Comparison of ENCODE assay signal across 12 mouse cellular contexts in genomic region chr10:87676041-87676672, GRCm38 (mm10).
DNase-seq lines count a peak whose midpoint lies in the region; ATAC-seq and TF ChIP-seq lines count a peak whose summit lies in the region.
"Had no signal": no experiment of that assay in that cellular context is flagged by ENCODE, and none has a peak within 500 bp of the region (broad histone marks: within the 10 kb centered on the region; RNA-seq: fewer than 3 reads in every experiment).

No protein-coding gene starts in this region.

- no peaks in the 10 kb centered on the region for H3K4me1 ChIP-seq in forebrain, postnatal 0 days (ENCODE audit: insufficient read depth)
- H3K4me1 ChIP-seq in forebrain, embryonic 12.5 days, result no peaks in the 10 kb centered on the region
- peaks cover 7% of the 10 kb centered on the region; the same call in 1 of the 2 replicates for H3K4me1 ChIP-seq in limb, embryonic 13.5 days
- H3K4me1 ChIP-seq in limb, embryonic 10.5 days, result peaks cover 6% of the 10 kb centered on the region; the same call in 1 of the 2 replicates
- no peaks in the 10 kb centered on the region for H3K4me1 ChIP-seq in ES-E14 (ENCODE audit: control insufficient read depth in 2 of 2, insufficient read depth in 2 of 2, low read length in 2 of 2, poor library complexity in 1 of 2)
- no peaks in the 10 kb centered on the region for H3K4me1 ChIP-seq in embryonic facial prominence, embryonic 15.5 days
- no peaks in the 10 kb centered on the region for H3K4me1 ChIP-seq in thymus, adult 2 months (replicated peaks; ENCODE audit: control insufficient read depth, insufficient read depth, low read length)

- H3K9me3 ChIP-seq in forebrain, postnatal 0 days (ENCODE audit: low read length), result no peaks in the 10 kb centered on the region
- H3K9me3 ChIP-seq in forebrain, embryonic 12.5 days, result no peaks in the 10 kb centered on the region
- H3K9me3 ChIP-seq in limb, embryonic 13.5 days, result no peaks in the 10 kb centered on the region
- no peaks in the 10 kb centered on the region for H3K9me3 ChIP-seq in limb, embryonic 10.5 days (replicated peaks)
- H3K9me3 ChIP-seq in ES-E14 (ENCODE audit: control insufficient read depth, insufficient read depth, low read depth, low read length), result no peaks in the 10 kb centered on the region
- H3K9me3 ChIP-seq in embryonic facial prominence, embryonic 15.5 days (replicated peaks), result no peaks in the 10 kb centered on the region

- peak; percentile 61 for TF ChIP-seq CTCF in forebrain, postnatal 0 days (IDR thresholded peaks at IDR 0.05; ENCODE audit: low read depth)
- TF ChIP-seq CTCF in thymus, adult 2 months (IDR thresholded peaks at IDR 0.05; ENCODE audit: borderline replicate concordance, control insufficient read depth, extremely low read depth, insufficient read depth, low read length, poor library complexity), result no peak

- in situ Hi-C loops in ES-E14 (cut with MboI; ENCODE audit: low sequenced_read_pairs in 2 of 2, unreplicated experiment in 2 of 2), result no loop called here

- peak; percentile 36 for DNase-seq in forebrain, postnatal 0 days
- no peak for DNase-seq in limb, embryonic 10.5 days (ENCODE audit: low spot score)
- no peak for DNase-seq in ES-E14 (ENCODE audit: low read depth, low spot score)
- no peak for DNase-seq in cerebellum, adult 9-10 months
- DNase-seq in thymus, adult 2 months, result no peak
- DNase-seq: adrenal gland, postnatal 25 days; cerebellum, adult 9-11 months; lung, postnatal 14 days; spleen, adult 18-20 months had no signal

- TF ChIP-seq POLR2A in thymus, adult 2 months (IDR thresholded peaks at IDR 0.05; ENCODE audit: control insufficient read depth, extremely low read depth, insufficient read depth, low read length, poor library complexity), result no peak

- no peak overlapping the region for H3K9ac ChIP-seq in forebrain, postnatal 0 days
- no peak overlapping the region for H3K9ac ChIP-seq in forebrain, embryonic 12.5 days
- no peak overlapping the region for H3K9ac ChIP-seq in limb, embryonic 13.5 days
- no peak overlapping the region for H3K9ac ChIP-seq in ES-E14 (ENCODE audit: insufficient read depth, low read depth, low read length, poor library complexity, severe bottlenecking)
- no peak overlapping the region for H3K9ac ChIP-seq in embryonic facial prominence, embryonic 15.5 days

- H3K27me3 ChIP-seq in forebrain, postnatal 0 days (ENCODE audit: insufficient read depth, low read length), result no peaks in the 10 kb centered on the region
- H3K27me3 ChIP-seq in forebrain, embryonic 12.5 days, result no peaks in the 10 kb centered on the region
- H3K27me3 ChIP-seq in limb, embryonic 13.5 days, result 0 out of 2 replicates have a peak, but pooled peaks cover 2% of the 10 kb centered on the region
- H3K27me3 ChIP-seq in limb, embryonic 10.5 days (ENCODE audit: low read depth, poor library complexity, severe bottlenecking), result no peaks in the 10 kb centered on the region
- H3K27me3 ChIP-seq in embryonic facial prominence, embryonic 15.5 days, result no peaks in the 10 kb centered on the region
- H3K27me3 ChIP-seq in thymus, adult 2 months (ENCODE audit: control insufficient read depth, insufficient read depth, low read length), result no peaks in the 10 kb centered on the region

- no peak for ATAC-seq in forebrain, postnatal 0 days
- ATAC-seq in forebrain, embryonic 12.5 days (ENCODE audit: low FRiP score), result no peak
- peak; percentile 81 for ATAC-seq in limb, embryonic 13.5 days (ENCODE audit: low FRiP score, low read depth)
- ATAC-seq in embryonic facial prominence, embryonic 15.5 days (ENCODE audit: insufficient number of reproducible peaks, low FRiP score, low TSS enrichment, low read depth), result peak; percentile 19; the same call in 1 of the 2 replicates

- 71% methylated on average over 4 of the region's 4 CpGs for WGBS in forebrain, postnatal 0 days
- 76% methylated on average over 4 of the region's 4 CpGs for WGBS in forebrain, embryonic 12.5 days
- 44% methylated on average over 4 of the region's 4 CpGs for WGBS in limb, embryonic 13.5 days
- 74% methylated on average over 4 of the region's 4 CpGs for whole genome bisulfite sequencing in limb, embryonic 10.5 days
- WGBS in embryonic facial prominence, embryonic 15.5 days, result 35% methylated on average over 4 of the region's 4 CpGs
- whole genome bisulfite sequencing in thymus, adult 2 months, result 82% methylated on average over 4 of the region's 4 CpGs

- no peak overlapping the region for H3K4me2 ChIP-seq in forebrain, postnatal 0 days (ENCODE audit: low read depth)
- H3K4me2 ChIP-seq in forebrain, embryonic 12.5 days, result no peak overlapping the region
- H3K4me2 ChIP-seq in limb, embryonic 13.5 days (replicated peaks), result no peak overlapping the region
- no peak overlapping the region for H3K4me2 ChIP-seq in embryonic facial prominence, embryonic 15.5 days (replicated peaks)

- H3K27ac ChIP-seq in forebrain, postnatal 0 days (ENCODE audit: low read depth, low read length), result no peak overlapping the region
- no peak overlapping the region for H3K27ac ChIP-seq in forebrain, embryonic 12.5 days
- no peak overlapping the region for H3K27ac ChIP-seq in limb, embryonic 13.5 days
- no peak overlapping the region for H3K27ac ChIP-seq in limb, embryonic 10.5 days
- H3K27ac ChIP-seq in ES-E14 (ENCODE audit: insufficient read depth, low read depth, low read length, poor library complexity, severe bottlenecking), result no peak overlapping the region
- no peak overlapping the region for H3K27ac ChIP-seq in embryonic facial prominence, embryonic 15.5 days (replicated peaks)
- H3K27ac ChIP-seq in thymus, adult 2 months (ENCODE audit: control insufficient read depth, insufficient read depth, low read length), result no peak overlapping the region

- H3K36me3 ChIP-seq in forebrain, postnatal 0 days (ENCODE audit: insufficient read depth), result no peaks in the 10 kb centered on the region
- no peaks in the 10 kb centered on the region for H3K36me3 ChIP-seq in forebrain, embryonic 12.5 days (replicated peaks)
- no peaks in the 10 kb centered on the region for H3K36me3 ChIP-seq in limb, embryonic 13.5 days
- no peaks in the 10 kb centered on the region for H3K36me3 ChIP-seq in limb, embryonic 10.5 days
- H3K36me3 ChIP-seq in ES-E14 (ENCODE audit: control insufficient read depth, insufficient read depth, low read length, poor library complexity, severe bottlenecking), result no peaks in the 10 kb centered on the region
- no peaks in the 10 kb centered on the region for H3K36me3 ChIP-seq in embryonic facial prominence, embryonic 15.5 days
- no peaks in the 10 kb centered on the region for H3K36me3 ChIP-seq in thymus, adult 2 months (ENCODE audit: control insufficient read depth, insufficient read depth, low read length)

- no peak overlapping the region for H3K4me3 ChIP-seq in forebrain, postnatal 0 days (ENCODE audit: low read depth, low read length)
- H3K4me3 ChIP-seq in forebrain, embryonic 12.5 days (replicated peaks), result no peak overlapping the region
- H3K4me3 ChIP-seq in limb, embryonic 13.5 days, result no peak overlapping the region
- H3K4me3 ChIP-seq in limb, embryonic 10.5 days, result no peak overlapping the region
- H3K4me3 ChIP-seq in ES-E14 (ENCODE audit: insufficient read depth in 1 of 2, low read depth in 1 of 2, low read length in 2 of 2, poor library complexity in 1 of 2, severe bottlenecking in 1 of 2), result no peak overlapping the region
- no peak overlapping the region for H3K4me3 ChIP-seq in embryonic facial prominence, embryonic 15.5 days (replicated peaks)
- H3K4me3 ChIP-seq in thymus, adult 2 months (ENCODE audit: control insufficient read depth, insufficient read depth, low read length), result no peak overlapping the region

TF ChIP-seq in ES-E14, 5 proteins besides CTCF, POLR2A, EP300 and RAD21:
- 0 out of 2 replicates have a peak, but pooled peaks have one; percentile 23 for TF ChIP-seq ZC3H11A (IDR thresholded peaks at IDR 0.05; ENCODE audit: borderline replicate concordance, low read depth, low read length)
- no peak for TF ChIP-seq MAFK (IDR thresholded peaks at IDR 0.05; ENCODE audit: insufficient read depth, low read depth, low read length)
- no peak for TF ChIP-seq ZNF384 (IDR thresholded peaks at IDR 0.05; ENCODE audit: low read depth, low read length)
- no peak for TF ChIP-seq HCFC1 (IDR thresholded peaks at IDR 0.05; ENCODE audit: borderline replicate concordance, insufficient read depth, low read length)
- no peak for TF ChIP-seq CHD2 (IDR thresholded peaks at IDR 0.05; ENCODE audit: low read depth, low read length)
TF ChIP-seq in ES-E14: peak in this region for 1.

Comparison
In these comparisons a context has a peak if more than half of its experiments do, and no peak if none do; other contexts are left out.
1. ATAC-seq: peak in limb, embryonic 13.5 days (single experiment) and embryonic facial prominence, embryonic 15.5 days (single experiment); none in forebrain, postnatal 0 days (single experiment) and forebrain, embryonic 12.5 days (single experiment).